Mouse (Mus musculus) embryonic facial prominence, embryonic 11.5 days (tissue): ENCODE measurements at regions not wholly inside any gene's neighbourhood (a gene's known extent, or its start where the extent isn't known, plus 50 kb on each side); places are given as distances from the start of the nearest gene placed in this dataset.

ENCODE experiments used
- ATAC-seq: fragments of 200-750 bp; cut with Nextera tagmentation; replicated peaks from 2 replicates; pipeline ENCODE4 v1.8.0; 2017; ENCODE audit warnings: low read depth; ENCODE audit not compliant: insufficient number of reproducible peaks, low FRiP score, low TSS enrichment
- DNase-seq: peaks from one replicate; pipeline ENCODE4 v3.0.0-alpha.2; 2015; ENCODE audit warnings: low spot score
- H3K27ac ChIP-seq: fragments of 300-500 bp; sonication (generic); replicated peaks from 2 replicates; pipeline ENCODE4 v1.5.1; 2014; ENCODE audit warnings: mild to moderate bottlenecking, low read depth, low read length, control low read depth
- H3K27me3 ChIP-seq: fragments of 300-500 bp; sonication (generic); 2 replicates; pipeline ENCODE4 v1.6.1; 2014; ENCODE audit warnings: mild to moderate bottlenecking, low read length, moderate library complexity, mixed read lengths; ENCODE audit not compliant: control insufficient read depth, insufficient read depth
- H3K36me3 ChIP-seq: fragments of 300-500 bp; sonication (generic); replicated peaks from 2 replicates; pipeline ENCODE4 v1.6.1; 2014; ENCODE audit warnings: low read depth, mild to moderate bottlenecking, low read length, moderate library complexity, mixed read lengths; ENCODE audit not compliant: control insufficient read depth, insufficient read depth
- H3K4me1 ChIP-seq: fragments of 300-500 bp; sonication (generic); 2 replicates; pipeline ENCODE4 v1.6.1; 2014; ENCODE audit warnings: low read length, mixed read lengths; ENCODE audit not compliant: control insufficient read depth, insufficient read depth
- H3K4me2 ChIP-seq: fragments of 300-500 bp; sonication (generic); 2 replicates; pipeline ENCODE4 v1.6.1; 2014; ENCODE audit warnings: low read depth, mild to moderate bottlenecking, control low read depth, low read length, moderate library complexity
- H3K4me3 ChIP-seq: fragments of 300-500 bp; sonication (generic); 2 replicates; pipeline ENCODE4 v1.5.1; 2014; ENCODE audit warnings: low read depth, low read length, control low read depth
- H3K9ac ChIP-seq: fragments of 300-500 bp; sonication (generic); replicated peaks from 2 replicates; pipeline ENCODE4 v1.6.1; 2014; ENCODE audit warnings: mild to moderate bottlenecking, control low read depth, low read length
- H3K9me3 ChIP-seq: fragments of 300-500 bp; sonication (generic); replicated peaks from 2 replicates; pipeline ENCODE4 v1.6.1; 2016; ENCODE audit warnings: mild to moderate bottlenecking, low read length, inconsistent platforms, mixed read lengths; ENCODE audit not compliant: control insufficient read depth
- WGBS: fragments of 180-500 bp; shearing (Covaris S2); extraction: QIAGEN DNeasy Blood & Tissue Kit; methylation state at CpG from one replicate; pipeline ENCODE4 v1.1.7; 2014; 5-methylcytosine and 5-hydroxymethylcytosine counted together

GRCm38 (mm10) chr12:35667218-35667617, 132.4 kb upstream of the Ahr start:
- Histone ChIP-seq H3K4me1 (no peaks in the 10 kb centered on the region), H3K4me2 (no peak overlapping the region), H3K4me3 (no peak overlapping the region), H3K27me3 (no peaks in the 10 kb centered on the region), H3K9ac (no peak overlapping the region), H3K27ac (no peak overlapping the region), H3K9me3 (no peaks in the 10 kb centered on the region), H3K36me3 (no peaks in the 10 kb centered on the region)
- DNase-seq, result no peak
- ATAC-seq, result no peak

GRCm38 (mm10) chr12:35666062-35666461, 131.2 kb upstream of the Ahr start:
- Histone ChIP-seq H3K4me1 (no peaks in the 10 kb centered on the region), H3K4me2 (no peak overlapping the region), H3K27me3 (no peaks in the 10 kb centered on the region), H3K9ac (no peak overlapping the region), H3K27ac (no peak overlapping the region), H3K36me3 (no peaks in the 10 kb centered on the region), H3K9me3 (no peaks in the 10 kb centered on the region), H3K4me3 (no peak overlapping the region)
- WGBS, result 82% methylated on average over 2 of the region's 2 CpGs
- no peak for ATAC-seq
- DNase-seq, result no peak

GRCm38 (mm10) chr12:35663062-35663461, 128.2 kb upstream of the Ahr start:
- DNase-seq, result no peak
- Histone ChIP-seq H3K9ac (no peak overlapping the region), H3K4me1 (no peaks in the 10 kb centered on the region), H3K4me2 (no peak overlapping the region), H3K27ac (no peak overlapping the region), H3K4me3 (no peak overlapping the region), H3K36me3 (no peaks in the 10 kb centered on the region), H3K9me3 (no peaks in the 10 kb centered on the region), H3K27me3 (no peaks in the 10 kb centered on the region)
- ATAC-seq, result no peak
- 82% methylated on average over 1 of the region's 1 CpGs for WGBS

GRCm38 (mm10) chr12:35656563-35656962, 121.7 kb upstream of the Ahr start:
- Histone ChIP-seq H3K4me1 (no peaks in the 10 kb centered on the region), H3K36me3 (no peaks in the 10 kb centered on the region), H3K27ac (no peak overlapping the region), H3K9me3 (no peaks in the 10 kb centered on the region), H3K4me3 (no peak overlapping the region), H3K27me3 (no peaks in the 10 kb centered on the region), H3K9ac (no peak overlapping the region), H3K4me2 (no peak overlapping the region)
- DNase-seq (no peak), ATAC-seq (no peak)
- 87% methylated on average over 3 of the region's 3 CpGs for WGBS

GRCm38 (mm10) chr12:35649772-35650171, 114.9 kb upstream of the Ahr start:
- DNase-seq (no peak), ATAC-seq (no peak)
- Histone ChIP-seq H3K9me3 (no peaks in the 10 kb centered on the region), H3K27me3 (no peaks in the 10 kb centered on the region), H3K27ac (no peak overlapping the region), H3K4me1 (no peaks in the 10 kb centered on the region), H3K36me3 (no peaks in the 10 kb centered on the region), H3K9ac (no peak overlapping the region), H3K4me2 (no peak overlapping the region), H3K4me3 (no peak overlapping the region)
- WGBS, result 85% methylated on average over 3 of the region's 3 CpGs

GRCm38 (mm10) chr12:35642473-35642872, 107.6 kb upstream of the Ahr start:
- H3K27ac ChIP-seq, result no peak overlapping the region
- no peak overlapping the region for H3K4me2 ChIP-seq
- no peak overlapping the region for H3K9ac ChIP-seq
- H3K9me3 ChIP-seq, result no peaks in the 10 kb centered on the region
- H3K4me1 ChIP-seq, result no peaks in the 10 kb centered on the region
- ATAC-seq (no peak), DNase-seq (no peak)
- no peaks in the 10 kb centered on the region for H3K36me3 ChIP-seq
- H3K4me3 ChIP-seq, result no peak overlapping the region
- no peaks in the 10 kb centered on the region for H3K27me3 ChIP-seq

GRCm38 (mm10) chr12:35641741-35642140, 106.9 kb upstream of the Ahr start:
- no peak overlapping the region for H3K9ac ChIP-seq
- no peak overlapping the region for H3K27ac ChIP-seq
- no peaks in the 10 kb centered on the region for H3K36me3 ChIP-seq
- H3K27me3 ChIP-seq, result no peaks in the 10 kb centered on the region
- H3K4me3 ChIP-seq, result no peak overlapping the region
- H3K4me2 ChIP-seq, result no peak overlapping the region
- WGBS, result 30% methylated on average over 1 of the region's 1 CpGs
- DNase-seq, result no peak
- ATAC-seq, result no peak
- H3K4me1 ChIP-seq, result no peaks in the 10 kb centered on the region
- H3K9me3 ChIP-seq, result no peaks in the 10 kb centered on the region

GRCm38 (mm10) chr12:35640911-35641345, 106.1 kb upstream of the Ahr start:
- Histone ChIP-seq H3K4me1 (no peaks in the 10 kb centered on the region), H3K4me3 (no peak overlapping the region), H3K4me2 (no peak overlapping the region), H3K27me3 (no peaks in the 10 kb centered on the region), H3K27ac (no peak overlapping the region), H3K9ac (no peak overlapping the region), H3K36me3 (no peaks in the 10 kb centered on the region), H3K9me3 (no peaks in the 10 kb centered on the region)
- WGBS, result 54% methylated on average over 3 of the region's 3 CpGs
- DNase-seq (no peak), ATAC-seq (no peak)

GRCm38 (mm10) chr12:35623484-35623883, 88.6 kb upstream of the Ahr start:
- H3K9me3 ChIP-seq, result no peaks in the 10 kb centered on the region
- no peak overlapping the region for H3K27ac ChIP-seq
- no peak for DNase-seq
- H3K4me3 ChIP-seq, result no peak overlapping the region
- WGBS, result 81% methylated on average over 3 of the region's 3 CpGs
- no peak for ATAC-seq
- no peaks in the 10 kb centered on the region for H3K4me1 ChIP-seq
- no peaks in the 10 kb centered on the region for H3K27me3 ChIP-seq
- no peaks in the 10 kb centered on the region for H3K36me3 ChIP-seq
- no peak overlapping the region for H3K4me2 ChIP-seq
- no peak overlapping the region for H3K9ac ChIP-seq
